Mouse (Mus musculus) bone marrow macrophage, adult 2 months (primary cell): ENCODE results near the gene Sox5. TPM values are rescaled to one million over a fixed set of nuclear protein-coding genes. Genes with fewer than 3 reads are reported as not detected.
A peak's percentile ranks its signal among the peaks of the same experiment; 100 is the strongest.

ENCODE experiments used
- H3K27ac ChIP-seq: 2 replicates; pipeline ENCODE4 v1.5.1; 2012; ENCODE audit warnings: low read depth, low read length; ENCODE audit not compliant: insufficient read depth
- H3K4me1 ChIP-seq: 2 replicates; pipeline ENCODE4 v1.6.1; 2012; ENCODE audit warnings: low read length; ENCODE audit not compliant: control insufficient read depth, insufficient read depth
- H3K4me3 ChIP-seq: 2 replicates; pipeline ENCODE4 v1.5.1; 2012; ENCODE audit warnings: mild to moderate bottlenecking, low read length, moderate library complexity; ENCODE audit not compliant: insufficient read depth
- CTCF ChIP-seq: IDR thresholded peaks from 2 replicates; pipeline ENCODE4 v1.5.1; 2012; ENCODE audit warnings: low read depth, mild to moderate bottlenecking, low read length, moderate library complexity
- POLR2A ChIP-seq: IDR thresholded peaks from 2 replicates; pipeline ENCODE4 v1.6.1; 2012; ENCODE audit warnings: mild to moderate bottlenecking, low read depth, low read length, borderline replicate concordance
- polyA plus RNA-seq: library from polyadenylated mRNA; stranded (reverse); fragments of >200 nt; gene quantifications from 2 replicates; pipeline ENCODE4 v1.2.4, GENCODE M21; 2012; ENCODE audit not compliant: missing spikeins, insufficient read depth, insufficient read length

Sox5 gene
- polyA plus RNA-seq, 1 experiment, result 0.58 TPM

DNA sequence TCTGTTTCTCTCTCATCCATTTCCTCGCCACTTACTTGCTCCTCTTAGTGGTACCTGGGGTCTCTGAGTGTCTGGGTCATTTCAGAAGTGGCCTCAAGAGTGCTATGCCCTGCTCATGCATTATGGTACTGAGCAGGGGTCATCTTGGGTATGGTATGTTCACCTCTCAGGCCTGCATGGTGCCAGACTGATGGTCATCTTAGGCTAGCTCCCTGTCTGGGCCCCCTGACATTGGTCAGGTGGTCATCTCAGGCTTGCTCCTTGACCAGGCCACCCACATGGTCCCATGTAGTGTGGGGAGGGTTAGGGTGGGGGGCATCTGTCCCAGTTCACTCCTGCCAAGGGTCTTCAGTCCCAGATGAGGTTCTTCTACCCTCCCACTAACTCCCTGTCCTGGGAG is 21.3 kb upstream of the Sox5 start:
- no peaks in the 10 kb centered on the region for H3K4me1 ChIP-seq
- H3K4me3 ChIP-seq, result no peak overlapping the region
- no peak overlapping the region for H3K27ac ChIP-seq
- no peak for TF ChIP-seq CTCF
- TF ChIP-seq POLR2A, result no peak

DNA sequence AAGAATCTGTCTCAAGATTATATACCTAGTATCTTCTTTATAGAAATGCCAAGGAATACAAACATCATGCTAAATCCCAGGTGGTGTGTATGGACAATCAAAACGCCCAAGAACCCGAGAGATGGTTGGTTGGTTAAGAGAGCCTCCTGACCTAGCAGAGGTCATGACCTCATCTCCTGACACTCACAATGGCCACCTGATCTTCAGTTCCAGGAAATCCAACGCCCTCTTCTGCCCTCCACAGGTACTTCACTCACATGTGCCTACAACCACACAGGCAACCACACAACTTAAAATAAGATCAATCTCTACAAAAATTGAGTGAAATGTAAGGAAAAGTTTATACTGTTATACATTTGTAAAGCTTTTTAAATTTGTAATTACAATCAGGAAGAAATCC is 12.6 kb upstream of the Sox5 start:
- Histone ChIP-seq H3K4me1 (no peaks in the 10 kb centered on the region), H3K4me3 (no peak overlapping the region), H3K27ac (no peak overlapping the region)
- TF ChIP-seq CTCF (no peak), POLR2A (no peak)

DNA sequence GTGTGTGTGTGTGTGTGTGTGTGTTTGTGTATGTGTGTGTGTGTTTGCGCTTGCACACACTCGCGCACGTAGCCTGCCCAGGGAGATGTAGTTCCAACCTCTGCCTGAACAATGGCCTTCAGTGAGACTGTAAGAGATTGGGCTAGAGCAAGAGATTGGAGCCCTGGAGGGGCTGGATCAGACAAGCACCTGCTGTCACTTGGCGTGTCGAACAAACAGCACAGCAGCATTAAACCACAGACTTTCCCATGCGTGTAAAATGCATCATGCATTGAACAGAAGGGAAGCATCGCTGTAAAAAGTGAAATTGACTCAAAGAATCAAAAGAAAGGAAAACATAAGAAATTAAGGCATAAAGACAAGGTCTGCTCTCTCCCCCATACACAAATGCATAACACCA is 11.1 kb upstream of the Sox5 start:
- no peak overlapping the region for H3K27ac ChIP-seq
- H3K4me1 ChIP-seq, result no peaks in the 10 kb centered on the region
- H3K4me3 ChIP-seq, result no peak overlapping the region
- TF ChIP-seq POLR2A (no peak), CTCF (no peak)

DNA sequence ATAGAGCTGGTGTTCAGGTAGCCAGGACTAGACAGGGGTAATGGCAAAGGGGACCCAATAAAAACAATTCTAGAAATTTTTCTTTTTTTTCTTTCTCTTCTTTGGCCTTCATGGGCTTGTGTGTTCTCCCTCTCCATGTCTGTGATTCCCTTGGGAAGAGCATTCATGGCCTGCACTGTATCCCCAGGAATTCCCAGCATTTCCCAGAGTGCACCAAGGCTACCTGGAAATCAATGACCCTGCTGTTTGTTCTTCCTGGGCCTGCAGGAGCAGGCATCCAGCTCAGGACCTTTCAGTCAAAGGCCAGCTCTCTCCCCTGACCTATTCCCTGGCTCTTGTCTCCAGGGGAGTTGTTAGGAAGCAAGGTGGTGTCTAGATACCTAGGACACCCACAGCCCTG is 1.5 kb upstream of the Sox5 start:
- H3K4me1 ChIP-seq, result no peaks in the 10 kb centered on the region
- H3K4me3 ChIP-seq, result no peak overlapping the region
- no peak overlapping the region for H3K27ac ChIP-seq
- TF ChIP-seq POLR2A (no peak), CTCF (no peak)

DNA sequence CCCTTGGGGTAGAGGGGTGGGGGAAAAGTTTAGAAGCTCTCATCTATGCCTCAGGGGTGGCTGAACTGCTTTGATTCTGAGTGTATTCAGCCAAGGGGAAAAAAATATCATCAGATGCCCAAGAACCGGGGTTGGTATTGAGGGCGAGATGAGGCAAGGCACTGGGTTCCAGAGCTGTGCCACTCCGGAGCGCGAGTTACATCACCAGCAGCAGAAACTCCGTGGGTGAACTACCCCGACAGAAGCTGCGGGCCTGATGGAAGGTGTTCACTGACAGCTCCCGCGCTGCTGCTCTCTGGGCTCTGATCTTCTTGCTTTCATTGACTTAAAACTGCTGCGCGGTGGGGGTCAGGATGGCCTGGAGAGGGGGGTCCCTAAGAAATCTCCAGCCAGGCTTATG is 1.1 kb upstream of the Sox5 start:
- H3K4me3 ChIP-seq, result no peak overlapping the region
- H3K27ac ChIP-seq, result no peak overlapping the region
- no peak for TF ChIP-seq POLR2A
- TF ChIP-seq CTCF, result no peak
- no peaks in the 10 kb centered on the region for H3K4me1 ChIP-seq

DNA sequence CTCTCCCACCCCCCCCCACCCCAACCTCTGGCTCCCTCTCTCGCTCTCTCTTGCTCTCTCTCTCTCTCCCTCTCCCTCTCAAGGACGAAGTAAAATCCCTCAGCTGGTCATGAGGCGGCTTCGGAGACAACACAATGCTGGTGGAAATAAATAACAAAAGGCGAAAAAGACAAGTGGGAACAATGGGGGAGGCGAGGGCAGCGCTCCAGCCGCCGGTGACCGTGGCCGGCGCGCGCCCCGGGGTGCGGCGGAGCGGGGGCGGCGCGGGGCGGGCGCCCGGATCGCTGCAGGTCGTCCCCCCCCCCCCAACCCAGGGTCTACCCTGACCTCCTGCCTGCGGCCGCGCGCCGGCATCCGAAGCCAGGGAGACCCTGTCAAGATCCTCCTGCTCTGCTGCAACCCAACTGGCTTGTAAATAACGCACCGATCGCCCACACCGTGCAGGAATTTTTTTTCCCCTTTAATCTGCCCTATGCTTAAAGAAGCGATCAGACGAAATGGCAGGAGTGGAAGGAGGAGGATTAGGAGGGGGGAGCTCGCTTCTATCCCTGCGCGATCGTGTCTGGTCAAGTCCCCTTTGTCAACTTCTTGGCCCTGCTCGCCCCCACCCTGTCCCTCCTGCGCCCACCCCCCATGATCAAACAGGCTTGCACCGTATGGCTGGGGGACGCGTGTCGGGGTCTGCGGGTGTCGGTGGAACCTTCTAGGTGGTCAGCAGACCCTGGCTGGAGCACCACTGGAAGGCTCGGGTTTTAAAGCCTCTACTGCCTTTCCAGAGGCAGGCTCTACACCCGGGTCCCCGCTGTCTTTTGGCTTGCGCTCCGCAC is 467 bp upstream of the Sox5 start:
- Histone ChIP-seq H3K4me1 (no peaks in the 10 kb centered on the region), H3K4me3 (peak overlapping the region; percentile 60), H3K27ac (no peak overlapping the region)
- TF ChIP-seq POLR2A (no peak), CTCF (no peak)

DNA sequence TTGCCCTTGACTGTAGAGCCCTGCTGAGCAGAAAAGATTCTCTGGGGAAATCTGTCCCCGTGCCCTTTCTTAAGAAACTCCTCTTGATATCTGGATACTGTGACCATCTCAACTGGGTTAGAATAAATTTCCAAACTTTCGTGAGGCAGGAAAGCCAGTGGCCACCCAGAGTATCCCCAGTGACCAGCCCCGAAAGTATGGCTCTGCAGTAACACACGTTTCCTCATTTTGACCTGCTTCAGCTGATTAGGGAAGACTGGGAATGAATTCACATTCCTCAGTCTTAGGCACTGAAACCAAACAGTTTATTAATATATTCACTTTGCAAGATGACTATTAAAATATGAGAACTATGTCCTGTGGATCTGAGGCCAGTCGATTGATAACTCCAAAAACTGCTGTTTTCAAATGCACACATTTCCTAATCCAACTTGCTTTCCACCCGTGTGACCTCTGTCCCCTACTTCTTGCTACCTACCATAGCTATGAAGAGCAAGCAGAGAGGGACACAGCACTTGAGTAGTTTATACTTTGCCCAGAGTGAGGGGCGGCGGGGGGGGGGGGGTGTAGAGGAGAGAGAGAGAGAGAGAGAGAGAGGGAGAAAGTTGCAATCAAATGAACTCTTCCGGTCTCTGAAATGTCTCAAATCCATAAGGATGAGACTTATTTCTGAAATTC is 1.0 kb downstream of the Sox5 start:
- no peak overlapping the region for H3K27ac ChIP-seq
- H3K4me1 ChIP-seq, result no peaks in the 10 kb centered on the region
- H3K4me3 ChIP-seq, result peak overlapping the region; percentile 60
- no peak for TF ChIP-seq POLR2A
- TF ChIP-seq CTCF, result no peak

DNA sequence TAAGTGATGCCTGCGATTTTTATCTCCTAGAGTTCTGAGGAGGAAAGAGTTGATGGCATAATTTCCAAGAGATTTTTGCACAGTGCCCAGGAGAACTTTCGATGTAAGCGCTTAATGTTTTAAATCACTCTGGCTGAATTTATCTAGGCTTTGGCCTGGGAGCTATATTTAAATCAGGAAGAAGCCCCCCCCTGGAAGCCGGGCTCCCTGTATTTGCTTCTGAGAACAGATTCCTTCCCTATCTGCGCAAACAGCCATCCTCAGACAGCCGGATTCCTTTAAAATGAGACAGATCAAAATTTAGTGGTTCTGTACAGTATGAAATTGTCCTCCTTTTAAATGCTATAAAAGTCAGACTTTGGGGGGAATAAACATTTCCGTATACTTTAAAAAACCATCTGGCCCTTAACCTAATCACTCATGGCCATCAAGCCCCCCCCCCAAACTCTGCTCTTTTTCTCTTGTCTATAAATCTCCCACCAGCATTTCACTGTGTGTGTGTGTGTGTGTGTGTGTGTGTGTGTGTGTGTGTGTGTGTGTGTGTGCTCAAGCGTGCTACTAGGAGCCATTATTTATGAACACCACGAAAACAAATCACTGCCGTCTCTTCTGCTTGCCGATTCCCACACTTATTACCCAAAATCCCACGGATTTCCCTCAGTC is 1.7 kb downstream of the Sox5 start:
- TF ChIP-seq CTCF, result no peak
- Histone ChIP-seq H3K4me3 (no peak overlapping the region), H3K4me1 (no peaks in the 10 kb centered on the region), H3K27ac (no peak overlapping the region)

DNA sequence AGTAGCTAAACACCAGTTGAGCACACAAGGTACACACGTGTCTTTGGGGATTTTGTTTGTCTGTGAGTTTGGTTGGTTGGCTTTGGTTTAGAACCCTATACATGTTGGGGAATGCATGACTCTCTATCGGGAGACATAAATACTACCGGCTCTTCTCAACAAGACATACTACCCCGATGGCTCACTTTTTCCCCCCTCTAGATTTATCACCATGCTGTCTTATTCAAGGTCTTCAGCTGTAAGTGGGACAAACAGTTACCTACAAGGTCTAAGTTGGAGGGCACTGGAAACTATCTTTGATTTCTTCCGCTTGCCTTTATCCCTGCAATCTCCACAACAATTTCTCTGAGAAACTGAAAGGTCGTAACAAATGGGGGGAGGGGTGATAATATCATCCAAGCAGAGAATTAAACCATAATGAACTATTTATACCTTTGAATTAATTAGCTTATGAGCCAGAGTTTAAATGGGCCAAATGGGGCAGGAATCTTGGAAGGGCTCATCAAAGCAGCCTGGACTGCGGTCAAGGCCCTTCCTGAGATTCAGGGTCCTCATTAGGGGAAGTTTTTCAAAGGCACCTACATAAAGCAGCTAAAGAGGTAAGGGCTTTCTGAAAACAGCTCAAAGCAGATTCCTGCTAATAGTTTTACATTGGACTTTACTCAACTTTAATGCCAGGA is 4.3 kb downstream of the Sox5 start:
- Histone ChIP-seq H3K4me1 (no peaks in the 10 kb centered on the region), H3K27ac (no peak overlapping the region), H3K4me3 (no peak overlapping the region)
- TF ChIP-seq CTCF, result no peak
- TF ChIP-seq POLR2A, result no peak
